Mouse (Mus musculus): ENCODE measurements around the gene Tlk2. TPM values are rescaled to one million over a fixed set of nuclear protein-coding genes. Genes with fewer than 3 reads are reported as not detected.

Gene Tlk2
- polyA plus RNA-seq, 1 experiment = 9.0 TPM

- 59% methylated on average over 6 of the region's 6 CpGs for WGBS
- no peak for DNase-seq (ENCODE audit: low read depth, low spot score)
Observed at GRCm38 (mm10) chr11:105159673-105160360, 18.8 kb upstream of the Tlk2 start.

GRCm38 (mm10) chr11:105161411-105161810, 17.2 kb upstream of the Tlk2 start:
- DNase-seq (ENCODE audit: low read depth, low spot score) = no peak
- WGBS = 80% methylated on average over 2 of the region's 2 CpGs

GRCm38 (mm10) chr11:105164516-105165510, 13.8 kb upstream of the Tlk2 start:
- 84% methylated on average over 69 of the region's 69 CpGs for WGBS
- no peak for DNase-seq (ENCODE audit: low read depth, low spot score)

- WGBS = 93% methylated on average over 10 of the region's 10 CpGs
- no peak for DNase-seq (ENCODE audit: low read depth, low spot score)
Observed at GRCm38 (mm10) chr11:105166780-105167179, 11.8 kb upstream of the Tlk2 start.

GRCm38 (mm10) chr11:105179523-105179922, 916 bp downstream of the Tlk2 start:
- no peak for DNase-seq (ENCODE audit: low read depth, low spot score)
- 65% methylated on average over 4 of the region's 4 CpGs for WGBS

- DNase-seq (ENCODE audit: low read depth, low spot score) = no peak
- under 1% methylated on average over 35 of the region's 35 CpGs for WGBS
Observed at GRCm38 (mm10) chr11:105180471-105181091, 2.0 kb downstream of the Tlk2 start.

- peak; percentile 50 for DNase-seq (ENCODE audit: low read depth, low spot score)
- WGBS = 1% methylated on average over 55 of the region's 60 CpGs
Observed at GRCm38 (mm10) chr11:105181126-105181637, 2.6 kb downstream of the Tlk2 start.

GRCm38 (mm10) chr11:105181689-105182460, 3.3 kb downstream of the Tlk2 start:
- 2% methylated on average over 87 of the region's 89 CpGs for WGBS
- DNase-seq (ENCODE audit: low read depth, low spot score) = no peak

GRCm38 (mm10) chr11:105182461-105182855, 3.9 kb downstream of the Tlk2 start:
- DNase-seq (ENCODE audit: low read depth, low spot score) = no peak
- 1% methylated on average over 4 of the region's 4 CpGs for WGBS

- WGBS = 94% methylated on average over 3 of the region's 3 CpGs
Observed at GRCm38 (mm10) chr11:105184678-105185077, 6.1 kb downstream of the Tlk2 start.

GRCm38 (mm10) chr11:105192186-105192585, 13.6 kb downstream of the Tlk2 start:
- DNase-seq (ENCODE audit: low read depth, low spot score) = no peak
- 93% methylated on average over 3 of the region's 3 CpGs for WGBS

More at GRCm38 (mm10) chr11:105184678-105185077, 6.1 kb downstream of the Tlk2 start:
- no peak for DNase-seq (ENCODE audit: low read depth, low spot score)

- DNase-seq (ENCODE audit: low read depth, low spot score) = no peak
- WGBS = 77% methylated on average over 4 of the region's 4 CpGs
Observed at GRCm38 (mm10) chr11:105196893-105197662, 18.5 kb downstream of the Tlk2 start.

- 55% methylated on average over 3 of the region's 3 CpGs for WGBS
- DNase-seq (ENCODE audit: low read depth, low spot score) = no peak
Observed at GRCm38 (mm10) chr11:105202403-105202802, 23.8 kb downstream of the Tlk2 start.

GRCm38 (mm10) chr11:105210007-105210406, 31.4 kb downstream of the Tlk2 start:
- DNase-seq (ENCODE audit: low read depth, low spot score) = no peak
- 93% methylated on average over 1 of the region's 1 CpGs for WGBS

- DNase-seq (ENCODE audit: low read depth, low spot score) = no peak
- WGBS = 98% methylated on average over 1 of the region's 1 CpGs
Observed at GRCm38 (mm10) chr11:105214257-105214656, 35.6 kb downstream of the Tlk2 start.

GRCm38 (mm10) chr11:105217771-105218170, 39.2 kb downstream of the Tlk2 start:
- DNase-seq (ENCODE audit: low read depth, low spot score) = no peak
- WGBS = 29% methylated on average over 2 of the region's 2 CpGs

- no peak for DNase-seq (ENCODE audit: low read depth, low spot score)
- WGBS = 39% methylated on average over 2 of the region's 2 CpGs
Observed at GRCm38 (mm10) chr11:105234501-105234900, 55.9 kb downstream of the Tlk2 start.

- no peak for DNase-seq (ENCODE audit: low read depth, low spot score)
Observed at GRCm38 (mm10) chr11:105240991-105241390, 62.4 kb downstream of the Tlk2 start.

GRCm38 (mm10) chr11:105246369-105246768, 67.8 kb downstream of the Tlk2 start:
- WGBS = 86% methylated on average over 1 of the region's 1 CpGs
- no peak for DNase-seq (ENCODE audit: low read depth, low spot score)

All from large intestine, adult 2 months (tissue).